Mouse (Mus musculus) myocyte (in vitro differentiated cells): ENCODE data around the gene C1qb.

Experiments
- CEBPB ChIP-seq: IDR thresholded peaks from 2 replicates; pipeline ENCODE4 v1.6.1; 2011; ENCODE audit warnings: mild to moderate bottlenecking, moderate library complexity; ENCODE audit not compliant: poor library complexity, insufficient read depth, severe bottlenecking
- E2F4 ChIP-seq: IDR thresholded peaks from one replicate; pipeline ENCODE4 v1.6.1; 2011; ENCODE audit warnings: mild to moderate bottlenecking, control low read depth, moderate library complexity; ENCODE audit not compliant: insufficient read depth
- MAX ChIP-seq: IDR thresholded peaks from one replicate; pipeline ENCODE4 v1.6.1; 2011; ENCODE audit warnings: low read depth, mild to moderate bottlenecking, control low read depth
- POLR2A ChIP-seq: IDR thresholded peaks from one replicate; pipeline ENCODE4 v1.6.1; 2011; ENCODE audit warnings: low read depth, mild to moderate bottlenecking, control low read depth, moderate library complexity; ENCODE audit not compliant: insufficient read length
- POLR2AphosphoS2 ChIP-seq: IDR thresholded peaks from one replicate; pipeline ENCODE4 v1.6.1; 2011; ENCODE audit warnings: low read depth, control low read depth; ENCODE audit not compliant: insufficient read length

DNA sequence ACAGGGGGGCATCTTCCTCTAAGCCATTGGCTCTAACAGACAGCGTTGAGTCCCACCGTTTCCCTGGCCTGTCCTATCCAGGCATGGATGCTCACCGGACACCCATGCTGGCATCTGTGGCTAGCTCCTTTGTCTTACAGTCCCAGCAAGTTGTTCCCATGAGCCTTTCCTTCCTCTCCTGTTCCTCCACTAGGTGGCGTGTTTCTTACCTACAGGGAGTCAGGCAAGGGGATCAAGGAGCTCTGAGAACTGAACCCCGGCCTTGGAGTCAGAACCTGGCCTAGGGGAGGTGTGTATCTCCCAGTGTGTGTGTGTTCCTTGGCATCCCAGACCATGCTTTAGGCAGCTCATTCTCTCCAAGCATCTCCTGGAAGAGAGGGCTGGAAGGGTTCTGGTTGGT is 42.9 kb upstream of the C1qb start:
- TF ChIP-seq POLR2A, result no peak
- TF ChIP-seq E2F4, result no peak
- no peak for TF ChIP-seq CEBPB
- no peak for TF ChIP-seq MAX
- no peak for TF ChIP-seq POLR2AphosphoS2
